Mouse (Mus musculus): ENCODE measurements around the gene Fam117a. TPM values are rescaled to one million over a fixed set of nuclear protein-coding genes. Genes with fewer than 3 reads are reported as not detected.

Gene Fam117a
- polyA plus RNA-seq, 1 experiment from 2014 or later = 7.7 TPM

Other genes with a start within 250 kb of the Fam117a start
- 0.17 TPM in 1 of 2 replicates, not detected in the other for gene Dlx3, start 216.9 kb upstream of the Fam117a start, polyA plus RNA-seq (2015; fragmentation: Nextera tagmentation; extraction: Ambion mirVana)
- gene Dlx4, start 190.8 kb upstream of the Fam117a start, polyA plus RNA-seq (2015; fragmentation: Nextera tagmentation; extraction: Ambion mirVana) = 0.06 and 0.08 TPM in 2 replicates
- not detected in 2 replicates for gene Tac4, start 75.5 kb upstream of the Fam117a start, polyA plus RNA-seq (2015; fragmentation: Nextera tagmentation; extraction: Ambion mirVana)
- 44.2 and 46.0 TPM in 2 replicates for gene Kat7, start 26.8 kb upstream of the Fam117a start, polyA plus RNA-seq (2015; fragmentation: Nextera tagmentation; extraction: Ambion mirVana)
- gene Slc35b1, start 47.7 kb downstream of the Fam117a start, polyA plus RNA-seq (2015; fragmentation: Nextera tagmentation; extraction: Ambion mirVana) = 77.2 and 78.4 TPM in 2 replicates
- 97.8 and 105 TPM in 2 replicates for gene Spop, start 77.1 kb downstream of the Fam117a start, polyA plus RNA-seq (2015; fragmentation: Nextera tagmentation; extraction: Ambion mirVana)
- 0.20 and 0.21 TPM in 2 replicates for gene Nxph3, start 177.6 kb downstream of the Fam117a start, polyA plus RNA-seq (2015; fragmentation: Nextera tagmentation; extraction: Ambion mirVana)